Mouse (Mus musculus): ENCODE measurements at regions not wholly inside any gene's neighbourhood (a gene's known extent, or its start where the extent isn't known, plus 50 kb on each side); places are given as distances from the start of the nearest gene placed in this dataset.

DNA sequence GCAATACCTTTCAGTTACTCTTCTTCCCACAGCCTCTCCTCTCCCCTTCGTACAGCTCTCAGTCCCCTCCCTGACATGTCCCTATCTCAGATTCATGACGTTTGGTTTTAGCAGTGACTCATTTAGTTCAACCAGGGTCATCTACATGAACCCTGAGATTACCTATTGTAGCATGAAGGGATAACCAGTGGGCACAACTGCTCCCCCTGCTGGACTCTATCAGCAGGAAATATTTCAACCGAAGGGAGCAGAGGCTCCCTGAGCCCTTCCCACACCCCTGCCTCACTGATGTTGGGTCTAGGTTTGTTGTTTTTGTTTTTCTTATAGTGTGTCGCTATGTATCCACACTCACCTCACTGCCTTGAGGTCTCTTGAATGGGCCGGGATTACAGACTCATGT is 455.4 kb downstream of the Cdh26 start:
- ATAC-seq (replicated peaks; ENCODE audit: low FRiP score, poor library complexity, severe bottlenecking): no peak

DNA sequence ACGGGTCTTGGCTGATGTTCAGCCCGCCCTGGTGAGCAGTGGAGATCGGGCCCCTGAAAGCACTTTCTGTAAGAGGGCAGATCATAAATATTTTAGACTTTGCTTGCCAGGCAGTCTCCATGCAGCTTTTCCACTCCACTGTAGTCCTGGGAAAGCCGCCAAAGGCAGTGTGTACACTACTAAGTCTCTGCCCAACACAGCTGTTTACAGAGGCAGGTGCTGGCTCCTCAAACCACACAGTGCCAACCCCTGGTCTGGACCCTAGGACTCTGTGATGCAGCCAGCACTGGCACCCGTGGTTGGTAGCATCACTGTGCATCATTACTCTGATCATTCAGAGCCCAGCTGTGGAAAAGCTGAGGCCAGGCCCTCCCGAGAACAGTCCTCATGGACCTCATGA is 458.4 kb downstream of the Cdh26 start:
- no peak for ATAC-seq (replicated peaks; ENCODE audit: low FRiP score, poor library complexity, severe bottlenecking)

DNA sequence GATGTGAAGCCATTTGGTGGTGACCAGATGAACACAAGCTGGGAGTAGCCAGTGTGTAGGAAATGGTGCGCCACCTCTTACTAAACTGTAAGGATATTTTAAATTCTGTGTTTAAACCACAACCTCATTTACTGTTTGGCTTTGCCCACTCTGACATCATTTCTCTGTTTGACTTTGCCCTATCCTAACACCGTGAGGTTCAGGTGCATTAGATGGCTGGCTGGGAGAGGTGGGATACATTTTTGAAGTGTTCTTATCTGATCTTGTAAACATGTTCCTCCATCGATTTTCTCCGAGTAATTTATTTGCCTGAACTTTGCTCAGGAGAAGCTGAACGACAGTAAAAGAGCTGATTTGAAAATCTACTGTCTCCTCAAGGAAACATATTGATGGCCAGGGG is 472.1 kb downstream of the Cdh26 start:
- no peak for ATAC-seq (replicated peaks; ENCODE audit: low FRiP score, poor library complexity, severe bottlenecking)

DNA sequence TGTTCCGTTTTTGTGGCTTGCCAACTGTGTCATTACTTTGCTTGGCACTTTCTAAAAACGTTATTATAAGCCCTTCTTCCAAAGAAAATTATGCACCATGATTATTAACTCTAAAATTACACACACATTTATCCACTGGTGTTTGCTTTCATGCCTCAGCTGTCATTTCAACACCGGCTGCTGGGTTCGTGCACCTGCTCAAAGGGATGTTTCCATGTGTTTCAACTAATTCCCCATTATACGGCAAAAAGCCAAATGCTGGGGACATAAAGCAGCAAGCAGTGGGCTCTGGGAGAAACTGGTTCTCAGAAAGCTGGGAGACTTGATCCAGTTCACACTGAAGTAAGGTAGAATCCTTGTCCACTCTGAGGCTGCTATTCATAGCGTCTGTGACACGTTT is 479.0 kb downstream of the Cdh26 start:
- ATAC-seq (replicated peaks; ENCODE audit: low FRiP score, poor library complexity, severe bottlenecking): no peak

DNA sequence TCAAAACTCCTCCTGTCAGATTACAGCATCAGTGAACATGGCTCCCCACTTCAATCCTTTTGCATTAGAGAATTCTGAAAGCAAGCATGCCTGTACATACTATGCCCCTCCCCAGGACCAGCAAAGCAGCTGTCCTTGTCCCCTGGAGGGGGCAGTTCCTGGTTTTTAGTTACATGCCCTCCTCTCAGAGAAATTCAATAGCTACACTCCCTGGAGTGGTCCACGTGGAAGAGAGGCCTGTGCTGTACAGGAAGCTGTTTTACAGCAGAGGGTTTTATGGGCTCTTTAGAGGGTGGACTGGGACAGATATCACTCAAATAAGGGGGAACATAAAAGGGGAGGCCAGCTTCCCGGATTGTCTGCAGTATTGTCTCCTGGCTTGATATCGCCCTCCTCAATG is 481.3 kb downstream of the Cdh26 start:
- ATAC-seq (replicated peaks; ENCODE audit: low FRiP score, poor library complexity, severe bottlenecking): no peak

DNA sequence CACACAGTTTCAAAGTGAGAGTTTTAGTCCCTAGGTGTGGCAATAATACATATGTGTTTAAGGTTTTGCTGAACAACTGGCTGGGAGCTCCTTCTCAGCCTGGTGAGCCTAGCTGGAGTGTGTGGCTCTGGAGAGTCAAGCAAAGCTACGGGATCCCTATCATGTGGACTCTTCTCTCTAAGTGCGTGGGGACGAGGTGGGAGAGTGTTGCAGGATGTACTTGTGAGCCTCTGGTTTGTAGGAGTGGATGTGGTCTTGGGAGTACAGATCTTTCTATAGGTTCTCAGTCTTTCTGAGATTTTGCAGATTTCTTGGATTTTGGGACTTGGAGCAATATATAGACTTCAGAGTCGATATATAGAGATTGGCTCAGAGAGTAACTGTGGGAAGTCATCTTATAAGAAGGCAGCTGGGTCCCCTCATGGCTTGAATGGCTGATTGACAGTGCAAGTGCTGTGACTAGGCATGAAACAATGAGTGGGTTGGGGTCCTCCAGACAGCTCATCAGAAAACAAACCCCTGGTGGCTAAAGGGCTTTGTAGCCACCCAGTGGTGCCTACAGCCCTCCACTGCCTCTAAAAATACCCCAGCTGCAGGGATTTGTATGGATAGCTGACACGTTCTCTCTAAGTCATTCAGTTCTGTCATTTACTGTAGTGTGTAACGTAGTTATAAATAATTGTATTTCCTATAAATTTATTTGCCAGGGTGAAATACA is 486.1 kb downstream of the Cdh26 start:
- ATAC-seq (replicated peaks; ENCODE audit: low FRiP score, poor library complexity, severe bottlenecking): no peak

DNA sequence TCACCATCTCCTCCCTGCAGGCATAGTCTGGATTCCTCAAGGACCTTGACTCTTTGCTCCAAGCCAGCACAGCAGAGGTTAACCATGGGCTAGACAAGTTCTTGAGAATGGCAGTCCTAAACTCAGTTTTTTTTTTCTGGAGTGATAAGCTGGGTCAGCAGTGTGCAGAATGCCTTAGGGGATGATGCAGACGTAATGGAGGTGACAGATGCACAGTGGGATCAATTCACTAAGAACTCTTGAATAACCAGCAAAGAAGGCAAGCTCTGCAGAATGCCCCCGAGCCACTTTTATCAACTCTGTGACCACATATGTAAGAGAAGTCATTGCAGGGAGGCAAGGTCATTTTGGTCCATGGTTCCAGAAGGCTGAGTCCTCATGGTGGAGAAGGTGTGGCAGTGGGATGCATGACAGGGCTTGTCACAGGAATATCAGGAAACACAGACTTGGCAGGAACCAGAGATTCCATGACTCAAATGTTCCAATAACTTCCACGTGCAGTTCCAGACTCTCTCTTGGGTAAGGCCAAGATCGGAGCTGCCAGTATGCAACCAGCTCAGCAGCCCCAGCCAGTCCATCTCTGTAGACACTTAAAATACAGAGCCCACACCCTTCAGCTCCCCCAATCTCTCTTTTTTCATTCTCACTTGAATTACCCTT is 494.3 kb downstream of the Cdh26 start:
- no peak for ATAC-seq (replicated peaks; ENCODE audit: low FRiP score, poor library complexity, severe bottlenecking)

DNA sequence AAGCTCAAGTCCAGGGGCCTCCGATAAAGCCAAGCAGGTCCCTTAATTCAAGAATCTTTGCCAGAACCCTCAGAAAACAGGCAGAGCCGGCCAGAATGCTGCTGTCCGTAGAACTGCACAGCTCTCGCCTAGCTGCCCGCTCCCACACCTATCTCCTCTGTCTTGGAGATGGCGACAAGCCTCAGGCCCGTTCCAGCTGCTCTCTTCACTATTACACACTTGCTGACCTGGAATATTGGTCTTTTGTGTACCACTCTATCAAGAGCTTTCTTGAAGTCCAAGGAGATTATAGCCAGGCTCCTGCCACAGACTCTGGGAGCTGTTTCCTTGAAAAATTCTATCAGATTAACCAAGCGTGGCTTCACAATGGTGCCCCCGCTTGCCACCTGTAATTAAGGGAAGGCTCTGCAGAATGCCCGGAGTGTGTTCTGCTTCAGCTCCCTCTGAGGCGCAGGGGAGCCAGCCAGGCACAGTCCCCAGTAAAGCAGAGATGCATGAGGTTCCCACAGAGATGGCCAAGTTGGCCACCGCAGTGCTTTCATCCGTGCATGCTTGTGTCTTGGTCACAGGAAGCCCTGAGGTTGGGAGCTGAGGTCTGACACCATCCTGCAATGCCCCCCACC is 496.8 kb downstream of the Cdh26 start:
- ATAC-seq (replicated peaks; ENCODE audit: low FRiP score, poor library complexity, severe bottlenecking): no peak

DNA sequence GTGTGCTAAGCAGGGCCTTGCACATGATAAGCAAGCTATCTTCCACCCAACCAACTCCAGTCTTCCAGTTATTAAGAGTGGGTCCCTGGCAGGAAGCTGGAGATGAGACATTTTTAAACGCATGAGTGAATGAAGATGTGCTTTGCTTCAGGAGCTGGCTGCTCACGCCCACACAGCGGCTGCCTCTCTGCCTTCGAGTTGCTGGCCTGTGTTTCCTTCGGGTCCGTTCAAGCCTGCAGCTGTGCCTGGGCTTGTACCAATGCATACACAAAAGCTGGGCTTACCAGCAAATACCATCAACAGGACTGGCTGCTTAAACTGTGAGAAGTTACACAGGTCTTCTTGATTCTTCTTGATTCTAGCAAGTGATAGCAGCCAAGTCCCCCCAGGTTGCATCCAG is 498.7 kb downstream of the Cdh26 start:
- ATAC-seq (replicated peaks; ENCODE audit: low FRiP score, poor library complexity, severe bottlenecking): no peak

DNA sequence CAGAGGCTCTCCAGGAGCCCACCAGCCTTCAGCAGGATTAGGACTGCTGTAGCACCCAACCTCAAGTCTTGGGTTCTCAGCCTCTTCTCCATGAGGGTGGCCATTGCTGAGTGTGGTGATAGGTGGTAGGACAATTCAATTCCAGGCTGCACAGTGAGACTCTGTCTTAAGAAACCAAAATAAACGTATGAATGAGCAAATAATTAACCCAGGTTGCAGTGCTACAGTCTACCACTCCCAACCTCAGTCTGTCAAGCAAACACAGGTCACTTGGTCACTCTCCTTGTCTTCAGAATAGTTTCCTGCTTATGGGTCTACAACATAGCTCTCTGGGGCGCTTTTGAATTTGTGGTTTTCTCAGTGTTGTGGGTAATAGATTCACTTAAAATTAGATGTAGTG is 499.8 kb downstream of the Cdh26 start:
- no peak for ATAC-seq (replicated peaks; ENCODE audit: low FRiP score, poor library complexity, severe bottlenecking)

DNA sequence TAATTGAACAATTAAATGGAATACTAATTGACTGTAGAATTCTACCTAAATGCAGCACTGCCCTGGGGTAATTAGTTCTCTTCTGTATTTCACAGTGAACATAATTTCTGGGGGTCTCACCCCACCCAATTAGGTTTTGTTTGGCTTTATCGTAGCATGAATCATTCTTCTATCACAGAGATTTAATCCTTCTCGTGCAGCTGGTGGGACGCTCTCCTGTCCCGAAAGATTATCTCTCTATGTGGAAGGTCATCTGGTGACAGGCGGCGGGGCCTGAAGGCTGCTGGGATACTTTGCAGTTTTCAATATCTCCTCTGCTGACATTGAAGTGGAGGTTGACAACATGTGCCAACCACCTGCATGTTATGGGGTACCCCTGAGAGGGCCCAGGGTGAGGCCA is 493.8 kb upstream of the Cdh4 start:
- ATAC-seq (replicated peaks; ENCODE audit: low FRiP score, poor library complexity, severe bottlenecking): no peak

DNA sequence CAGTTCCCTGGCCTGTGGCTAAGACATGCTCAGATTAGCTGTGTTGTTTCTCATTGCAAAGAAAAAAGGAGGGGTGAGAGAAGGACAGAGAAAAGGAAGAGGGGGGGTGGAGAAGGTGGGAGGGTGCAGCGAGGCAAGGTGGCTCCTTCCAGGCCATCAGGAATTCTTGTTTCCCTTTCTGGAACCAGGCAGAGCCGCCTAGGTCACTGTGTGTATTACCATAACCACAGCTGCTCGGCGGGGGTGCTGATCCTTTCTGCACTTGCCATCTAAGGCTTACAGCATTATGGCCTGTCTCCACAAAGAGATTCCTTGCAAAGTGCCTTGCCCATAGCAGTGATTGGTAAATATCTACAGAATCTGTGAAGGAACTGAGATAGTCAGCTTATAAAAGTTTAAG is 493.1 kb upstream of the Cdh4 start:
- ATAC-seq (replicated peaks; ENCODE audit: low FRiP score, poor library complexity, severe bottlenecking): no peak

DNA sequence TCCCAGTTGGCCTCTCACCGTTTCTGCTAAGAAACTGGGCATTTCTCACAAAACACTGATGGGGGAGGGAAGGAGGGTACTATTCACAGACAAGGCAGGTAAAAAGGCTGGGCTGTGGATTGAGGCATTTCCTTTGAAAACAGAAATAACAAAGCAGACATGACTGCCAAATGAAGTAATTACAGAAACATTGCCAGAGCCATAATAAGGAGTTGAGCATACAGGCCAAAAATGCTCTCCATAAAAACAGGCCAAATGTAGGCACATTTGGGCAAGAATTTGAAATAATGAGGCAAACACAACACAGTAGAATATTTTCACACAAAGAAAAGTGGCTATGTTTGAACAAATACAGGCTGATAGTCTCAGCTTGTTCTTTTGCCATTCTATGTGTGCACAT is 491.9 kb upstream of the Cdh4 start:
- ATAC-seq (replicated peaks; ENCODE audit: low FRiP score, poor library complexity, severe bottlenecking): no peak

DNA sequence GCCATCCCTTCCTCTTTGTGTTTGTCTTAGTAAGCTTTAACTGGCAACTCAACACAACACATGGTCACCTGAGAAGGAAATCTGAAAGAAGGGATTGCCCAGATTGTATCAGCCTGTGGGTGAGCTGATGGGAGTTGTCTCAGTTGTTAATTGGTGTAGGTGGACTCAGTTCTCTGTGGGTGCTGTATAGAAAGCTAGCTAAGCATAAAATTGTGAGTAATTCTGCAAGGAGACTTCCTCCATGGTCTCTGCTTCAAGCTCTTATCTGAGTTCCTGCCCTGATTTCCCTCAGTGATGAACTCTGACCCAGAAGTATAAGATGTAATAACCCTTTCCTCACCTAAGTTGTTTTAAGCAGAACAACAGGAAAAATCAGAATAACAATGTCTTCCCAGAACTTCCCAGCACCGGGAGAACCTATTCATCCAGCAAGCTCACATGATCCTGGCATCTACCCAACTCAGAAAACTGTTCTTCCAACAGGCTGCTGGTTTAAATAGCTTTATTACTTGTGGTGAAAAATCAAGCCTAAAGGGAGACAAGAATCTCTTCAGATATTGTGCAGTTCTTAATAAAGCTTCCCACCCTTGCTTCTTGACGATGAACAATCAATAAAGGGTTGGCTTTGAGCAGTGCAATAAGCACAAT is 487.7 kb upstream of the Cdh4 start:
- no peak for ATAC-seq (replicated peaks; ENCODE audit: low FRiP score, poor library complexity, severe bottlenecking)

DNA sequence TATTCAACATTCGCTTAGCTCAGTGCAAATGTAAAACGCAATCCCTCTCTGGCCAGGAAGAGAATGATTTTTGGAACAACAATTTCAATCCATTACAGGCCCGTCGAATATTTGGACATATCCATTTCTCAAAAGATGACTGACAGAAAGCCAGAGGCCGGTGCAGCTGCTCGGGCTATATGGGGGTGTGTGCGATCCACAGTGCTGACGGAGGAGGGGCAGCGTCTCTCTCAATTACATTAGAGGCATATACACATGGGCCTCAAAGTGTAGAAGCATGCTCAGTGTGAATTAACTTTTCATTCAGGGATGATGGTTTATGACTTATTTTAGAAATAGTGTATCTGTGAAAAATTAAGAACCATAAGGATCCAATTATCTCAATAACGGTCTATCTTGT is 483.4 kb upstream of the Cdh4 start:
- no peak for ATAC-seq (replicated peaks; ENCODE audit: low FRiP score, poor library complexity, severe bottlenecking)

DNA sequence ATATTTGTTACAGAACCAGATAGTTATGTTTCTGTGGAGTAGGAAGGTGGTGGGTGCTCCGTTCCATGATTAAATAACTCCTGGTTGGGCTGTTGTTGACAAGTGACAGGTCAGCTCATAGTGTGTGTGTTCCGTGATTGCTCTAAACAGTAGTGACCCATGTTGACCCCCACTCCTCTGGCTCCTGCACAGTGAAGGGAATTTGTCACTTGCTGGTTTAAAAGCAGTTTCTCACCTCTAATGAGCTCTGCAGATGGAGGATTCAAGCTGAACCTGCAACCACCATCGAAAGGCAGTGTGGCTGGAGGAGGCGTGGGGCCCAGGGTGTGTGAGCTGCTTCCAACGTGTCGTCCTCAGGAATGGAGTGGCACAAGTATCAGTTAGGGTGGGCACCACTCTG is 482.6 kb upstream of the Cdh4 start:
- ATAC-seq (replicated peaks; ENCODE audit: low FRiP score, poor library complexity, severe bottlenecking): no peak

DNA sequence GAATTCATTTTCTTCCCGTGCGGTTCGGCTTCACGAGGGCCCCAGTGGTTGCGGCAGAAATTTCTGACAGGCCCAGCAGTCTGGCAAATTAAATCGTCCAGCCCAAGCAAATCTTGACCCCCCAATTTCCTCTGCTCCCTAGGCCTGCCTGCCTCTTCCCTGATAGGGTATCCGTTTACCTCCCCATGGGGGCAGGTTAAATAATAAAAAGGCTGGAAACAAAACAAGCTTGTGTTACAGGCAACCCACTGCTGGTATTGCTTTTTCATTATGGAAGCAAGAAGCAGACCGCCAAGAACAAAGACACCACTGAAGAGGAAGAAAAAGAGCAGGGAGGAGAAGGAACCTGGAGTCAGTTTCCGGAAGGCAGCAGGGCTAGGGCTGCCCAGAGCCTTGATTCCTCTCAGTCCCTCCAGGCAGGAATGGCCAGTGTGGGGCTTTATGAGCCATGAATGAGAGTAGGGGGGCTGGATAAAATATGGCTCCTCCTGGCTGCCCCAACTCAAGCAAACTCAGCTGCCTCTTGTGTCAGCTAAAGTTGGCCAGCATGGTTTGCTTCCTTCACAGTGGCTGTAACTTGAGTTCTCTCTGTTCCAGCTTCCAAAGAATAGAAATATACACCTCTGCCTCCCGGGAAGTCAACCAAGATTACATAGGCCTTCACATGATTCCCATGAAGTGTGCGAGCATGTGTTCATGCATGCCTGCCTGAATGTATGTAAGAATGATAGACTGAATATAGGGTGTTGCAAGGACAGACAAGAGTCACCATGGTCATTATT is 474.5 kb upstream of the Cdh4 start:
- no peak for ATAC-seq (replicated peaks; ENCODE audit: low FRiP score, poor library complexity, severe bottlenecking)

DNA sequence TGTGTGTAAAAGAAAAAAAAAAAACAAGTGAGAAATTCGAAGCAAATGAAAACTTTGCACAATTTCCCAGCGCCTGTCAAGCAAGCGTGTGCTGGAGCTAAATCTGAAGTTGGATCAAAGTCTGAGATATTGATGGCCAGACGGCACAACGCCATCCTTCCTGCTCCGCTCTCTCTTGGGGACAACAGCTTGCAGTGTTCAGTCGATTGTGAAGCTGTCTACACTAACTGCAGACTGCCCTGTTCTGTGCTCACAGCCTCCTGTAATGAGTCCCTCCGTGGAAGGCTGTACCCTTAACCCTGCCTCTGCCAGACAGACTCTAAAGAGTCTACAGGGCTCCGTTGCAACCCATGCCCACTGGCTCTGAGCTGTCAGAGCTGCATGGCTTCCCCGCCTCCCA is 472.5 kb upstream of the Cdh4 start:
- ATAC-seq (replicated peaks; ENCODE audit: low FRiP score, poor library complexity, severe bottlenecking): no peak

DNA sequence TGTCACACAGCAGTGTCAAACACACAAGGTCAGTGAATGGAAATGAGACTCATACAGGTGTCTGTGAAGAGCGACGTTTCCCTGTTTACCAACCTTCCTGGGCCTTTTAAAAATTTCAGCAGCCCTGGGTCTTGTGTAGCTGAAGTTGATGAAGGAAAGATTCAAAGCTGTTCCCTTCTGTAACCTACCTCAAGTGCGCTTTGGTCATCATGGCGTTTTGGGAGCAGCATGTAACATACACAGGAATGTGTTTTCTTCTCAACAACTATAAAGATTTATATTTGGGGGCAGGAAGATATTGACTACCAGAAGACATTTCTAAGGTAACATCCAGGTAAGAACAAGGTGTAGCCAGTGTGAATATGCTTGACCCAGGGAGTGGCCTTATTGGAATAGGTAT is 466.9 kb upstream of the Cdh4 start:
- ATAC-seq (replicated peaks; ENCODE audit: low FRiP score, poor library complexity, severe bottlenecking): no peak

DNA sequence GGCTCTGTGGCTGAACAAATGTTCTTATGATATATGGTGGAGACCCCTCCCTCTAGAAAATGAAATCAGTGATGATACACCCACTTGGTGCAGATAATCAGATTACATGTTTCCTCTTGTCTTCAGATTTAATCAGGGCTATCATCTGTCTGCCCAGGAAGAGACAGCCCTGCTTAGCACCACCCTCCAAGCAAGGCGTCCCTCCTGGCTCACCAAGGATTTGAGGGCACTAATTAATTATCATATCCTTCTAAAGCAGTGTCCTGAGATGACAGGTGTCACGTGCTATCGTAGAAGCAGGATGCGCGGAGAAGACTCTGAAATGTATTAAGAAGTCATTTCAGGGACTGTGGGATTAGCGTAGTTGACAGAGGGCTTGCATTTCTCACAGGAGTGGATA is 466.2 kb upstream of the Cdh4 start:
- no peak for ATAC-seq (replicated peaks; ENCODE audit: low FRiP score, poor library complexity, severe bottlenecking)

Measured in erythroid progenitor cell, adult 5-6 weeks (primary cell).